Mouse (Mus musculus) embryonic fibroblast, embryonic 13.5 days (primary cell): Measurements from ENCODE around the gene AL607142.1.

Source experiments
- CTCF ChIP-seq: IDR thresholded peaks from 2 replicates; pipeline ENCODE4 v1.5.1; 2011; ENCODE audit warnings: mild to moderate bottlenecking, control low read depth, low read length, moderate library complexity, borderline replicate concordance; ENCODE audit not compliant: insufficient read depth
- POLR2A ChIP-seq: IDR thresholded peaks from 2 replicates; pipeline ENCODE4 v1.6.1; 2011; ENCODE audit warnings: low read depth, mild to moderate bottlenecking, control low read depth, low read length, moderate library complexity

DNA sequence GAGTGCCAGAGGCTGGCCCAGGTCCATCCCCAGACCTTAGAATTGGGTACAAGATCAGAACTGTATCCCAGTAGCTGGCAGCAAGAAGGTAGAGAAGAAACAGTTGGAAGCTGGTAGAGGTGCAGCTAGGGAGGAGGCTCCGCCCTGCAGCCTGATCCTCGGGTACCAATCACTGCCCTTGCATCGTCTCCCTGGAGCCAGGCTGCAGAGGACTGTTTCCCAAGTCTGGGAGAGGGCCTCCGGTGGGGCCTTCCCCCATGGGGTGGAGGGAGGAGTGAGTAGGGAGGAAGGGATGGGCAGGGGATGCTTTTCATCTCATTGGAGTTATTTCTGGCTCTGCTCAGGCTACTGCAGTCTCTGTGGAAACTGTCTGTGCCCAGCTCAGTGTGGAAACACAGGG is 17.7 kb upstream of the AL607142.1 start:
- TF ChIP-seq POLR2A (no peak), CTCF (no peak)
